Mouse (Mus musculus) neutrophil, adult 59 days (primary cell): ENCODE measurements around the gene Tnfrsf21. TPM values are rescaled to one million over a fixed set of nuclear protein-coding genes. Genes with fewer than 3 reads are reported as not detected.

Experiments used
- total RNA-seq, 2 experiments: library from RNA; stranded (reverse); gene quantifications; 1 replicate in 1 of 2; 2 replicates in 1 of 2; pipeline ENCODE4 v1.2.4; 2023

The Tnfrsf21 gene
- 100 to 1,000 TPM in 1 of 2 experiments, 10 to 100 TPM in 1; 87.5 to 102 TPM for total RNA-seq

GRCm38 (mm10) chr17:43016371-43017331, at the start of gene Tnfrsf21:
Gene Tnfrsf21, plus strand, starts transcription at chr17:43016555.

Other genes with a start within 250 kb of the Tnfrsf21 start
- 10 to 100 TPM; 15.1 to 21.8 TPM for gene Cd2ap, start 139.9 kb upstream of the Tnfrsf21 start, total RNA-seq